Mouse (Mus musculus): ENCODE measurements around the gene Olfr734. TPM values are rescaled to one million over a fixed set of nuclear protein-coding genes. Genes with fewer than 3 reads are reported as not detected.
A peak's percentile ranks its signal among the peaks of the same experiment; 100 is the strongest.

Gene Olfr734
- polyA plus RNA-seq (2012; rRNA removed), result not detected in 2 replicates

- TF ChIP-seq POLR2A (IDR thresholded peaks at IDR 0.05; ENCODE audit: borderline replicate concordance, extremely low read depth, low read depth, low read length), result no peak
- no peak for TF ChIP-seq CTCF (IDR thresholded peaks at IDR 0.05; ENCODE audit: insufficient read depth, low read length)
- Histone ChIP-seq H3K4me3 (replicated peaks; ENCODE audit: extremely low read depth, low read depth, low read length) (no peak within 1 kb of the TSS), H3K4me1 (ENCODE audit: control insufficient read depth, insufficient read depth, low read length) (no peaks in the 10 kb centered on the region)
- 51% methylated on average over 1 of the region's 1 CpGs for whole genome bisulfite sequencing
- DNase-seq, result no peak
Measured at GRCm38 (mm10) chr14:50326661-50327060, at the start of gene Olfr734. TSS of gene Olfr734 (minus strand) at chr14:50326761.

DNA sequence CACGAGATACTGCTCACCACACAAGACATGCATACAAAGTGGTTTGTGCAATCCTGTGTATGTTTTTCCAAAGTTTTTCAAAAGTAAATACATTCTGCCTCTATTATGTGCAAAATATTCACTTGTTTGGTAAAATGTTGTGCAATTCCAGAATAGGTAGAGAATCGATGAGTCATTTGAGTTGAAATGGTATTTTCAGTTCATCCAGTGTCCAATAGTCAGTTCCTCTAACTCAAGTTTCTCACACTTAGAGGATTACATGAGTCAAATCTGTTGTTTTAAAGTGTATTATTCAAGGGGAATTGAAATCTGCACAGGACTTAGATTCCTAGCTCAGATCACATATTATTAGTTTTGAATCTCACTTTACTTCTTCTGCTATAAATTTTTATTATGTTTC is 37.0 kb upstream of the Olfr734 start:
- H3K4me1 ChIP-seq (ENCODE audit: control insufficient read depth, insufficient read depth, low read length), result no peaks in the 10 kb centered on the region
- no peak overlapping the region for H3K4me3 ChIP-seq (replicated peaks; ENCODE audit: extremely low read depth, low read depth, low read length)
- WGBS, result 63% methylated on average over 2 of the region's 2 CpGs
- no peak for TF ChIP-seq CTCF (IDR thresholded peaks at IDR 0.05; ENCODE audit: insufficient read depth, low read length)
- DNase-seq, result no peak

DNA sequence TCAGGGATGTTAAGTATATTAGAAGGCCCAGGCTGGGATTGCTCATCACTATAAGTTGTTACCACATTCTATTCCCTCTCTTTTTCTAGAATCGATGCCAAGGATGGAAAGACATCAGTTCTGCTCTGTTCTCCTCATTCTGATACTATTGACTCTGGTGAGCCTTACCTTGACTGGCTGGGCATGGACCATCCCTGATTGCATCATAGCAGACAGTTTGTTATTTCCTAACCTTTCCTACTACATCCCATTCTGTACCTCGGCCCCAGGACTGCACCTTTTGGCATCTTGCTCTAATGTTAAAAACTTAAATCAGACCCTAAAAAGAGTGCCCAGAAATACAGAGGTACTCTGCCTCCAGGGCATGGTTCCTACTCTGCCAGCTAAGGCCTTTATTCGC is 33.9 kb upstream of the Olfr734 start:
- Histone ChIP-seq H3K4me3 (replicated peaks; ENCODE audit: extremely low read depth, low read depth, low read length) (no peak overlapping the region), H3K4me1 (ENCODE audit: control insufficient read depth, insufficient read depth, low read length) (no peaks in the 10 kb centered on the region)
- no peak for DNase-seq
- TF ChIP-seq POLR2A (IDR thresholded peaks at IDR 0.05; ENCODE audit: borderline replicate concordance, extremely low read depth, low read depth, low read length) (no peak), CTCF (IDR thresholded peaks at IDR 0.05; ENCODE audit: insufficient read depth, low read length) (no peak)
- WGBS, result 76% methylated on average over 3 of the region's 3 CpGs

- no peak for TF ChIP-seq POLR2A (IDR thresholded peaks at IDR 0.05; ENCODE audit: borderline replicate concordance, extremely low read depth, low read depth, low read length)
- no peak for TF ChIP-seq CTCF (IDR thresholded peaks at IDR 0.05; ENCODE audit: insufficient read depth, low read length)
- Histone ChIP-seq H3K4me1 (ENCODE audit: control insufficient read depth, insufficient read depth, low read length) (no peaks in the 10 kb centered on the region), H3K4me3 (replicated peaks; ENCODE audit: extremely low read depth, low read depth, low read length) (no peak within 1 kb of the TSS)
- no peak for DNase-seq
- 59% methylated on average over 2 of the region's 2 CpGs for WGBS
Measured at GRCm38 (mm10) chr14:50357593-50357992, 31.0 kb upstream of the Olfr734 start, which contains the start of gene Tlr11. TSS of gene Tlr11 (plus strand) at chr14:50357914.

DNA sequence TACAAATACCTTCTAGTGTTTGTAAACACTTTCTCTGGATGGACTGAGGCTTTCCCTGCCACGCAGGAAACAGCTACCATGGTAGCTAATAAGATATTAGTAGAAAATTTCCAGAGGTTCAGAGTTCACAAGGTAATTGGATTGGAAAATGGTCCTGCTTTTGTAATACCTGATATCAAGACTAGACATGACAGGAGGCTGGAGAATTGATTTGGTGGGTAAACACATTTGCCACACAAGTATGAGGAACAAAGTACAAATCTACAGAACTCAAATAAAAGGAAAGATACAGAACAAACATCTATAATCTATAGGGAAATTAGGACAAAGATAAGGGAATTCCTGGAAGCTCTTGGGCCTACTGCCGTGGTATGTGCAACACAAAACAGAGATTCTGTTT is 30.2 kb upstream of the Olfr734 start:
- TF ChIP-seq POLR2A (IDR thresholded peaks at IDR 0.05; ENCODE audit: borderline replicate concordance, extremely low read depth, low read depth, low read length) (no peak), CTCF (IDR thresholded peaks at IDR 0.05; ENCODE audit: insufficient read depth, low read length) (no peak)
- WGBS, result 66% methylated on average over 2 of the region's 2 CpGs
- Histone ChIP-seq H3K4me3 (replicated peaks; ENCODE audit: extremely low read depth, low read depth, low read length) (no peak overlapping the region), H3K4me1 (ENCODE audit: control insufficient read depth, insufficient read depth, low read length) (no peaks in the 10 kb centered on the region)
- no peak for DNase-seq

DNA sequence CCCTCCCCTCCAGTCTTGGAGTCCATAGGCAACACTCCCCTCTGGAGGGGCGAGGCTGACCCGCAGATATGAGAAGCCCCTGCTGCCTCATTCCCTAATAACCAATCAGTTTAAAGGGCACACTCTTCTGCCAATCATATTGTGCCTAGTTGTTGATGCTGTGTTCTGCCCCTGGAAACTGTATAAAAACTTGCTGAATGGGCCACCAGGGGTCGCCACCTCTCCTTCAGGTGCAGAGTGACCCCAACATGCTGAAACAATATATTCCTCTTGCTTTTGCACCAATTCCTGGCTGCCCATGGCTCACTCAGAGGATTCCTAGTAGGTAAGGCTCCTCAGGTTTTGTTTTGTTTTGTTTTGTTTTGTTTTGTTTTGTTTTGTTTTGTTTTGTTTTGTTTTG is 25.9 kb upstream of the Olfr734 start:
- TF ChIP-seq POLR2A (IDR thresholded peaks at IDR 0.05; ENCODE audit: borderline replicate concordance, extremely low read depth, low read depth, low read length) (no peak), CTCF (IDR thresholded peaks at IDR 0.05; ENCODE audit: insufficient read depth, low read length) (peak; percentile 29)
- 35% methylated on average over 3 of the region's 3 CpGs for WGBS
- H3K4me1 ChIP-seq (ENCODE audit: control insufficient read depth, insufficient read depth, low read length), result no peaks in the 10 kb centered on the region
- no peak overlapping the region for H3K4me3 ChIP-seq (replicated peaks; ENCODE audit: extremely low read depth, low read depth, low read length)
- no peak for DNase-seq

DNA sequence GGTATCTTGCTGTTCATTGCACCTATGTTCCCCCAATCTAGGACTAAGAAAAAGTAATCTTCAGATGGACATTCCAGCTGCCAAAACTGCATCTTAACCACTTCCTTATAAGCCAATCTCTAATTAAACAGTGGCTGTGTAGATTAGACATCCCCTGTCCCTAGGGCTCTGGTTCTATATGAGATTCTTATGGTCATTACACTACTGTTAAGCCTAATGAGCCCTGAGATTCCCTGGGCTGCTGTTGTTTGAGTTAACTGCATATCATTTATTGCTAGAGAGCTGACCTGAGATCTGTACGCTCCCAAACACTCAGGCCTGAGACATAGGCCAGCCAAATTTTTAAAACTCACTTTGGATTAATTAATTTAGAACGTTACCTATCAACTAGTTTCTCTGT is 22.2 kb upstream of the Olfr734 start, which contains the start of gene Olfr735:
Gene Olfr735, minus strand, starts transcription at position 77 of the 400 bp plus-strand sequence.
- DNase-seq, result no peak
- WGBS, result 69% methylated on average over 2 of the region's 2 CpGs
- no peaks in the 10 kb centered on the region for H3K4me1 ChIP-seq (ENCODE audit: control insufficient read depth, insufficient read depth, low read length)

GRCm38 (mm10) chr14:50301422-50301821 is 25.1 kb downstream of the Olfr734 start, which contains the start of gene Olfr733:
TSS of gene Olfr733 (minus strand) at chr14:50301522.
- H3K4me1 ChIP-seq (ENCODE audit: control insufficient read depth, insufficient read depth, low read length), result no peaks in the 10 kb centered on the region
- TF ChIP-seq CTCF (IDR thresholded peaks at IDR 0.05; ENCODE audit: insufficient read depth, low read length) (no peak), POLR2A (IDR thresholded peaks at IDR 0.05; ENCODE audit: borderline replicate concordance, extremely low read depth, low read depth, low read length) (no peak)
- DNase-seq, result no peak
- H3K4me3 ChIP-seq (replicated peaks; ENCODE audit: extremely low read depth, low read depth, low read length), result no peak within 1 kb of the TSS

More for the DNA sequence above, 22.2 kb upstream of the Olfr734 start, which contains the start of gene Olfr735:
- TF ChIP-seq CTCF (IDR thresholded peaks at IDR 0.05; ENCODE audit: insufficient read depth, low read length) (no peak), POLR2A (IDR thresholded peaks at IDR 0.05; ENCODE audit: borderline replicate concordance, extremely low read depth, low read depth, low read length) (no peak)
- H3K4me3 ChIP-seq (replicated peaks; ENCODE audit: extremely low read depth, low read depth, low read length), result no peak within 1 kb of the TSS

- no peak for DNase-seq
- WGBS, result 88% methylated on average over 1 of the region's 1 CpGs
- TF ChIP-seq POLR2A (IDR thresholded peaks at IDR 0.05; ENCODE audit: borderline replicate concordance, extremely low read depth, low read depth, low read length) (no peak), CTCF (IDR thresholded peaks at IDR 0.05; ENCODE audit: insufficient read depth, low read length) (no peak)
- Histone ChIP-seq H3K4me3 (replicated peaks; ENCODE audit: extremely low read depth, low read depth, low read length) (no peak within 1 kb of the TSS), H3K4me1 (ENCODE audit: control insufficient read depth, insufficient read depth, low read length) (no peaks in the 10 kb centered on the region)
Measured at GRCm38 (mm10) chr14:50284106-50284505, 42.5 kb downstream of the Olfr734 start, which contains the start of gene Olfr732. TSS of gene Olfr732 (minus strand) at chr14:50284206.

Other genes with a start within 250 kb of the Olfr734 start
- gene Olfr726, start 235.8 kb downstream of the Olfr734 start, polyA plus RNA-seq (2012; rRNA removed), result not detected in 2 replicates
- not detected in 2 replicates for gene Olfr727, start 203.6 kb downstream of the Olfr734 start, polyA plus RNA-seq (2012; rRNA removed)
- gene Olfr728, start 184.1 kb downstream of the Olfr734 start, polyA plus RNA-seq (2012; rRNA removed), result not detected in 2 replicates
- gene Olfr729, start 173.9 kb downstream of the Olfr734 start, polyA plus RNA-seq (2012; rRNA removed), result not detected in 2 replicates
- not detected in 2 replicates for gene Olfr730, start 138.6 kb downstream of the Olfr734 start, polyA plus RNA-seq (2012; rRNA removed)
- not detected in 2 replicates for gene Olfr731, start 84.9 kb downstream of the Olfr734 start, polyA plus RNA-seq (2012; rRNA removed)
- not detected in 2 replicates for gene Olfr732, start 42.6 kb downstream of the Olfr734 start, polyA plus RNA-seq (2012; rRNA removed)
- not detected in 2 replicates for gene Olfr733, start 25.2 kb downstream of the Olfr734 start, polyA plus RNA-seq (2012; rRNA removed)
- gene Olfr735, start 22.1 kb upstream of the Olfr734 start, polyA plus RNA-seq (2012; rRNA removed), result not detected in 2 replicates
- 0.44 and 0.57 TPM in 2 replicates for gene Tlr11, start 31.2 kb upstream of the Olfr734 start, polyA plus RNA-seq (2012; rRNA removed)
- not detected in 2 replicates for gene Olfr736, start 54.4 kb upstream of the Olfr734 start, polyA plus RNA-seq (2012; rRNA removed)
- not detected in 2 replicates for gene Olfr738, start 80.8 kb upstream of the Olfr734 start, polyA plus RNA-seq (2012; rRNA removed)
- gene Olfr739, start 91.9 kb upstream of the Olfr734 start, polyA plus RNA-seq (2012; rRNA removed), result not detected in 2 replicates
- not detected in 2 replicates for gene Olfr740, start 118.8 kb upstream of the Olfr734 start, polyA plus RNA-seq (2012; rRNA removed)
- not detected in 2 replicates for gene Olfr741, start 146.0 kb upstream of the Olfr734 start, polyA plus RNA-seq (2012; rRNA removed)
- gene Olfr742, start 176.8 kb upstream of the Olfr734 start, polyA plus RNA-seq (2012; rRNA removed), result not detected in 2 replicates
- not detected in 2 replicates for gene Olfr743, start 195.1 kb upstream of the Olfr734 start, polyA plus RNA-seq (2012; rRNA removed)

Measured in lung, adult 2 months (tissue).